Mouse (Mus musculus) gastrocnemius, postnatal 25 days (tissue): Measurements from ENCODE around the gene Ebp. TPM values are rescaled to one million over a fixed set of nuclear protein-coding genes. Genes with fewer than 3 reads are reported as not detected.

Experiments used
- DNase-seq: peaks from one replicate; pipeline ENCODE4 v3.0.0; 2022
- total RNA-seq, 2 experiments: library from RNA; stranded (reverse); gene quantifications; 1 replicate in 1 of 2; 2 replicates in 1 of 2; pipeline ENCODE4 v1.2.3; 2021

The Ebp gene
- total RNA-seq, 2 experiments from 2014 or later: 10.3 to 10.7 TPM

DNA sequence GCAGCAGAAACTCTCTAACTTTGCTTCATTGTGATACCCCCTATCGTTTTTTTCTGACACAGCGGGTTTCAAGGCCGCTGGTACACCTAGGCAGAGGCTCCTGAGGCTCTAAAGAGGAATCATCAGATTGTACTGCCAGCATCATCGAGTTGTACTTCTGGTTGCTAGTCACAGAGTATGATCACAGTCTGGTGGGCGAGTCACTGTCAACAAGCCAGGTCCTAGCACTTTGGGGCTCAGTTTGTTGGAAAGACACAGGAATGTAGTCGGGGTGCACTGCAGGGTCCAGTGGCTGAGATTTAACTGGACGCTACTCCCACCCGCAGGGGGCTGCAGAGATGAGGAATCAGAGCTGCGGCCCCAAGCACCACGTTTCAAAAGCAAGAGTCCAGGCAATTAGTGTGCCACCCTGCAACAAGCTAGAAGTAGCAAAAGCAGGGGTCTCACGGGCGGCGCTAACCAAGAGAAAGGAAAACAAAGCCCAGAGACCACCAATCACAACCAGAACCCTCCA is 1.1 kb downstream of the Ebp start:
- DNase-seq: no peak

- DNase-seq: no peak
These were observed 10.3 kb downstream of the Ebp start for GRCm38 (mm10) chrX:8182871-8183540.

DNA sequence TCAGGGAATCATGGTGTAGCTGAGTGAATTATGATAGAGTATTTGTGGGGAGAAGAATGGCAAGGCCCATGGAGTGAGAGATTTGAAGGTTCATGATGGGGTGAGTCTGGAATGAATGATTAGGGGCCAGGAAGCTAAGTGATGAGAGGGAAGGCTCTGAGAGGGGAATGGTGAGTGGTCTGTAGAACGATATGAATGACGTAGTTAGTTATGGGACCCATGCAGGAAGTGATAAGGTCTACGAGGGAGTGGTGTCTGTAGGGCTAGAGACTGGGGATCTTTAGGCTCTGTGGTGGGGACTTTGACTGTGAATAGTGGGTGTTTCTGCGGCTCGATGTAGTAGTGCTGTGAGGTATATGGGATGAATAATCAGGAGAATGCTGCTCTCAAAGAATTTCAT is 13.7 kb downstream of the Ebp start:
- no peak for DNase-seq

GRCm38 (mm10) chrX:8178871-8179270 is 14.4 kb downstream of the Ebp start:
- no peak for DNase-seq

DNA sequence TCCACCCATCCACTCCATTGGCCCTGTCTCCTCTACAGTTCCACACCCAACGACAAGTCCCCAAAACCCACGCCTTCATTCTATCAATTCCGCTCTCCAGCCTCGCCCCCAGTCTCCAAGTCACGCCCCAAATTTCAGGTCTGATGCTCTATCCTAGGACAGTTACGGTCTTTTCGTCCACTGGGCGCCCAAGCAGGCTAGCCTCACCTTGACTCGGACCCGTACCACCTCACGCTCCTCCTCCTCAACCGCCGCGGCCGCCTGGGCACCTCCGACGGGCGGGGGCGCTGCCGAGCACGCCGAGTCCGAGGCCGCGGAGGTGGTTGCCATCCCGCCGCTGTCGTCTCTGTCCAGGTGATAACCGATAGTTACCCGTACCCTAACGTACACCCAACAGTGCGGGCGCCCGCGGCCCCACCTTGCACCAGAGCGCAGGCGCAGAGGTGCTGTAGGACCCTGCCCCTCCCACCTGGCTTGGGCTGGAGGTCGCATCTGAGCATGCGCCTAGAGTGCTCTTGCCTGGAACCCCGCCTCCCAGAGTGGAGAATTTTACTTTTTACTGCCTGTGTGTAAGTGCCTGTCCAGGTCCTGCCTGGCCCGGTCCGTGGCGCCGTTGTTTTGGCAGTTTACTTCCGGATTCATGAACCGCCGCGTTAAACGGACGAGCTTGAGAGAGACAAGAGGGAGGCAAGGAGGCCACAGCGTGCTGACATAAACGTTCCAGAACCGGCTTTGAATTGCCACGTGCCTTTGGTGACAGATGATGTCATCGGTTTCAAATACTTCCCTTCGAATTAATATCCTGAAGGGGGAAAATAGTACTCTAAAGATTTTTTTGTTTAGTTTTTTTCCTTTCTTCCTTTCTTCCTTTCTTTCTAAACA is 17.6 kb downstream of the Ebp start, which contains the start of gene Tbc1d25:
Tbc1d25 (minus strand) TSS at position 678 of the 882 bp plus-strand sequence.
- DNase-seq: peak; percentile 82

- no peak for DNase-seq
These were observed 18.2 kb downstream of the Ebp start for GRCm38 (mm10) chrX:8175169-8175503.

DNA sequence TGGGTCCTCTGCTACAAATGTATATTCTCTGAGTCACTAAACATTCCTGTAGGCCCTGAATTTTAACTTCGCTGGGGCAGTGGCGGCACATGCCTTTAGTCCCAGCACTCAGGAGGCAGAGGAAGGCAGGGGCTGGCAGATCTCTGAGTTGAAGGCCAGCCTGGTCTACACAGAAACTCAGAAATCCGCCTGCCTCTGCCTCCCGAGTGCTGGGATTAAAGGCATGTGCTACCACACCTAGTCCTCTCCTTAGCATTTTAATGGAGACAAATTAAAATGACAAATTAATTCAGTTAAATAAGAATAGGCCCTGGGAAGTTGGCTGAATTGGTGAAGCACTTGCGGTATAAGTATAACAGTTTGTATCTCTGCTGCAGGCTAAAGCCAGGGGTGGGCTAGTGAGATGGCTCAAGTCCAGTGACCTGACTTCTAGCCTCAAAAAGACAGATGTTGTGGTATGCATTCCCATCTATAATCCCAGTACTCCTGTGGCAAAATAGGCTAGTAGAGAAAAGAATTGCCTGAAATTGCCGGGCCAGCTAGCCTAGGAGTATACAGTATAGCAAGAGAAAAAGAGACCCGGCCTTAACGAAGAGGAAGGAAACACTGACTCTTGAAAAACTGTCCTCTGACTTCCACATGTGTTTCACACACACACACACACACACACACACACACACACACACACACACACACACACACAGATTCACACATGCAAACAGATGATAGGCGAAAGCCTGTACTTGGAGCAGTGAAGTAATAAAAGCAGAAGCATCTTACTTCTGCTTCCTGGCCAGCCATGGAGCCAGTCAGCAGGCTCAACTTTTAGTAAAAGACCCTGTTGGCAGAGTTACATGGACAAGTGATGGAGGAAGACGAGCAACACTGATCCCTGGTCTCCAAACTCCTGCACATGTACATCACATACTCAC is 25.3 kb downstream of the Ebp start:
- no peak for DNase-seq

GRCm38 (mm10) chrX:8164471-8164870 is 28.8 kb downstream of the Ebp start:
- no peak for DNase-seq

DNA sequence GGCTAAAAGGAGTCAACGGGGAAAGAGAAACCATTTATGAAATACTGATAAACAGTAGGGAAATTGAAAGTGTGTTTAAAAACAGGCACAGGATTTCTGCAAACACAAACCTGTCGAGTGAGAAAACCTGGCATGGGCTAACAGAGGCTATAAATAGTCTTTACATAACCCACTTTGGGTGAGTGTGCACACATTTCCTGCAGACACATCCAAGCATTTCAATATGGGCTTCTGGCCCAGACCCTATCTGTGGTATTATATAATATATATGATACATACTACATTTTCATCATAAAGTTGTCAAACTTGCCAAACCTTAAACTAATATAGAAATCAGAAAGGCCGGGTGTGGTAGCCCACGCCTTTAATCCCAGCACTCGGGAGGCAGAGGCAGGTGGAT is 30.2 kb downstream of the Ebp start:
- DNase-seq: no peak

DNA sequence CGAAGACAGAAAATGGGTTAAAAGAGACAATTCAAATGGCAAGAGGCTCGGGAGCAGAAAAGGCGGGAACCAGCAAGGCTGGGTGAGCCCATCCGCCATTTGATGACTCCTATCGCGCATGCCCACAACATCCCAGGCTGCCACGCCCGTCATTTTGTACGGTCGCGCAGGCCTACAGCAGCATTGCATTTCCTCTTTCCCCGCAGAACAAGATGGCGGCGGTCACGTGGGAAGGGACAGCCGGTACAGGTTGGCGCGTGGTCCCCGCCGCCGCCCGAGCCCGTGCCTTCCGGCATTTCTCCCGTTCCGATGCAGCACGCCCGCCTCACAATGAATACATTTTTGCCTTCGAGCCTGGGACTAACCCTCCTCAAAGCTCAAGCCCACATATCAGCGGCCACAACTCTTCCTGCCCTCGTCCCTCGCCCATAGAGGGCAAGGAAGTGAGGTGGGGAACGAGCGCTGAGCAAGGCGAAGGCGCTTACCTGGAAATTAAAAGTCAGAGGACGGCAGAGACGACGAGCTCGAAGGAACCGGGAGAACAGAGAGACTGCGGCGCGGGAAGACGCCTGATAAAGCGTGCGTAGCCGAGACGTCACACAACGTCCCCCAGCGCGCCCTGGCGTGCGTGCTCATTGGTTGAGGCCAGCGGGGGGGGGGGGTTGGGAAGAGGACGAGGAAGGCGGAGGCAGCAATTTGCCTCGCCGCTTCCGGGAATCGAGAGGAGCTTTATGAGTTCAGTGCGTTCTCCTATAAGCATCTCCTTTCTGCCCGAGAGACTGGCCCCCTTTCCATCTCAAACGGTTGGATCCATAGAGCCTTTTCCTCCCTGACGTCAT is 47.9 kb downstream of the Ebp start, which contains the start of gene Rbm3:
Rbm3 (minus strand) TSS at position 728 of the 839 bp plus-strand sequence.
- peak; percentile 78 for DNase-seq

DNA sequence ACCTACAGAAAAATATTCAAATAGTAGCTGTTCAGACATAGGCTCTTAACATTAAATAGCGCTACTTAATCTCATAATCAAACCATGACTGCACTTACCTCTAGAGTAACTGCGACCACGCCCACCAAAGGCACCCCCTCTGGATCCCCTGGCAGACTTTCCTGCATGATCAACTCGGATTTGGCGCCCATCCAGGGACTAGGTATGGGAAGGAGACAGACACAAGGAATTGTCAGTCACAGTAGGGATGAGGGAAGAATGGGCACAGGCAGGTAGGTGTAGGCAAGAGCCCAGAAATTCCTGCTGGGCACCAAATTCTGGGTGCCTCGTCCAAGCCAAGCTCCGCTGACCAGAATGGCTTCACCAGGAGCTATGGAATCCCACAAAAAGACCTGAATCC is 49.6 kb downstream of the Ebp start:
- no peak for DNase-seq

- no peak for DNase-seq
These were observed 50.4 kb downstream of the Ebp start for GRCm38 (mm10) chrX:8142948-8143347.

DNA sequence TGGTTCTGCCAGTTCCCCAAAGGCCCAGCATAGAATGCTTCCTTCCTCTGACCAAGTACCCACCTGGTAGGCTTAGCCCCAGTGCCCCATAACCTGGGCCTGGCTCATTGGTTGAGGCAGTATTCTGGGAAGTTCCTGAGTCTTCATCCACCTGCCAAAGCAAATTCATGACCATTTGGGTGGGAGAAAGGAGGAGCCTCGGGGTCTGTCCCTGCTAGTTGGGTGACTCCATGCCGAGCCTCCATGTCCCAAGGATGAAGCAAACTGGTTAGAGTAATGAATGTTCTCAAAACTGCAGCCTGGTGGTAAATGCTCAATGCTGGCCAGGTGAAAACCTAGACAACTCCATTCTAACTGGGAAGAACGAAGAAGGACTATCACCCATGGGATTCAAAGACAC is 52.3 kb downstream of the Ebp start:
- DNase-seq: no peak

DNA sequence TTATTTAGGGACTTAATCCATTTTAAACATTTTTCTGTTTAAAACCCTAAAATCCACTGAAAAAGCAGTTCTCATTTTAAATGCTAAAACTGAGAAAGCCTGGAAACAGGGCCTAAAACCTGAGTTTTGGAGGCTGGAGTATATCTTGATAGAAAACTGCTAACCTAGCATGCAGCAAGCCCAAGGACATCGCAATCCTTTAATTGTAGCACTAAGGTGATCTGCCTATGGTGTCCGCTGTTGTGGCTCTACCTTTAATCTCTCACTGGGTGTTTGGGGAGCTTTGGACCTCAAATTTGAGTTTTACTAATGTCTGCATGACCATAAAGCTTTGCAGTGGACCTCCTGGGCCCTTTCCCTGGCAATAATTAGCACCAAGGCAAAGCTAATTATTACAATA is 52.9 kb downstream of the Ebp start:
- no peak for DNase-seq

DNA sequence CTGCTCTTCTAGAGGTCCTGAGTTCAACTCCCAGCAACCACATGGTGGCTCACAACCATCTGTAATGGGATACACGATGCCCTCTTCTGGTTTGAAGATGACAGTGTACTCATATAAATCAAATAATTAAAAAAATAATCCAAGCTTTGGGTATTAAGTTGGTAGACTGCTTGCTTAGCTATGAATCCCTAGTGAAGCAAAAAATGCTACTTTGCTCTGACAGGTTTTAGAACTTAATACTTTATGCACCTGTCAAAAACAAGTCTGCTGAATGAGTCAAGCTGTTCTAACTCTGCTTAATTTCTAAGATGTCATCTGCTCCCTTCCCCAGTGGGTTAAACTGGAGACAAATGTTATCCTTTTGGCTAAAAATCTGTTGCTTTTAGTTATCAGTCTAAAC is 53.8 kb downstream of the Ebp start:
- no peak for DNase-seq

DNA sequence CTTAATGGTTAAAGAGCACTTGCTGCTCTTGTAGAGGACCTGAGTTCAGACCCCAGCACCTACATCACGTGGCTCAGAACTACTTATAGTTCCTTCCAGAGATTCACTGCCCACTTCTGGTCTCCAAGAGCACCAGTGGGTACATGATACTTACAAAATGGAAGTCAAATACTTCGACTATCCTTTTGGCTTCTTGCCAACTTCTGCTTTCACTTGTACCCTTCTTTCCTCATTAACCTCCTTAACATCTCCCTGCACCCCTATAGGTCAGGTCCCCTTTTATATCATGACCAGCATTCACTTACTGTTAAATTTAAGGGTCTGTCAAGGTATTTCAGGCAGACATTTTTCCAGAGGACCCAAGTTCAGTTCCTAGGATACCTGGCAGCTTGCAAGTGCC is 57.4 kb downstream of the Ebp start:
- DNase-seq: no peak

Other genes with a start within 250 kb of the Ebp start
- 1 to 10 TPM; 3.9 to 5.0 TPM for gene Hdac6, start 245.6 kb downstream of the Ebp start, total RNA-seq
- gene Gata1, start 215.4 kb downstream of the Ebp start, total RNA-seq: not detected
- not detected for gene Glod5, start 175.0 kb downstream of the Ebp start, total RNA-seq
- gene Suv39h1, start 118.8 kb downstream of the Ebp start, total RNA-seq: 1 to 10 TPM; 3.0 to 3.6 TPM
- gene Was, start 103.0 kb downstream of the Ebp start, total RNA-seq: under 1 TPM; 0.46 to 0.54 TPM
- 10 to 100 TPM; 11.8 to 16.3 TPM for gene Wdr13, start 60.6 kb downstream of the Ebp start, total RNA-seq
- 10 to 100 TPM; 44.1 to 60.8 TPM for gene Rbm3, start 47.6 kb downstream of the Ebp start, total RNA-seq
- gene Tbc1d25, start 17.3 kb downstream of the Ebp start, total RNA-seq: 1 to 10 TPM; 2.5 to 2.6 TPM
- gene Porcn, start 13.0 kb upstream of the Ebp start, total RNA-seq: 1 to 10 TPM; 3.6 to 4.3 TPM
- gene Ftsj1, start 58.9 kb upstream of the Ebp start, total RNA-seq: 10 to 100 TPM; 12.4 to 13.2 TPM
- gene Slc38a5, start 77.6 kb upstream of the Ebp start, total RNA-seq: not detected
- not detected for gene Ssxb10, start 133.9 kb upstream of the Ebp start, total RNA-seq
- gene Ssxb9, start 173.5 kb upstream of the Ebp start, total RNA-seq: not detected
- not detected for gene Ssxb1, start 219.8 kb upstream of the Ebp start, total RNA-seq